Mouse (Mus musculus) liver, embryonic 14.5 days (tissue): ENCODE measurements around the gene Pim1. TPM values are rescaled to one million over a fixed set of nuclear protein-coding genes. Genes with fewer than 3 reads are reported as not detected.
A peak's percentile ranks its signal among the peaks of the same experiment; 100 is the strongest.
"Not testable (repeated sequence)": the region's sequence is repeated elsewhere in the genome, so short reads cannot be mapped to it uniquely, and the experiment has no call there.

Experiments used
- ATAC-seq: fragments of 200-750 bp; cut with Nextera tagmentation; 2 replicates; pipeline ENCODE4 v1.8.0; 2017; ENCODE audit warnings: moderate number of reproducible peaks, mild to moderate bottlenecking, moderate library complexity; ENCODE audit not compliant: insufficient read depth
- DNase-seq, 3 experiments: peaks; one replicate each; pipeline ENCODE4 v3.0.0-alpha.2; 2012 to 2013; ENCODE audit warnings: low read depth in 3 of 3, low spot score in 3 of 3
- H3K27ac ChIP-seq: fragments of 300-500 bp; sonication (generic); 2 replicates; pipeline ENCODE4 v1.5.1; 2014; ENCODE audit warnings: moderate library complexity, mild to moderate bottlenecking, control low read depth, inconsistent platforms
- H3K27me3 ChIP-seq: fragments of 300-500 bp; sonication (generic); 2 replicates; pipeline ENCODE4 v1.6.1; 2014; ENCODE audit warnings: mild to moderate bottlenecking, low read length, moderate library complexity; ENCODE audit not compliant: control insufficient read depth, insufficient read depth
- H3K36me3 ChIP-seq: fragments of 300-500 bp; sonication (generic); replicated peaks from 2 replicates; pipeline ENCODE4 v1.6.1; 2014; ENCODE audit warnings: low read depth; ENCODE audit not compliant: control insufficient read depth, insufficient read depth
- H3K4me1 ChIP-seq, 2 experiments: fragments of 200-500 bp in 1 of 2; fragments of 300-500 bp in 1 of 2; sonication (generic) in 1 of 2; replicated peaks; 2 replicates each; pipeline ENCODE4 v1.6.1; 2012 to 2014; ENCODE audit warnings: antibody characterized with exemption in 1 of 2, inconsistent platforms in 1 of 2, low read length in 1 of 2; ENCODE audit not compliant: control insufficient read depth in 2 of 2, insufficient read depth in 2 of 2
- H3K4me2 ChIP-seq: fragments of 300-500 bp; sonication (generic); 2 replicates; pipeline ENCODE4 v1.6.1; 2014; ENCODE audit warnings: low read depth, mild to moderate bottlenecking, control low read depth, moderate library complexity
- H3K4me3 ChIP-seq, 2 experiments: fragments of 200-500 bp in 1 of 2; fragments of 300-500 bp in 1 of 2; sonication (generic) in 1 of 2; 2 replicates each; pipeline ENCODE4 v1.5.1; 2012 to 2014; ENCODE audit warnings: low read depth in 2 of 2, low read length in 2 of 2, mild to moderate bottlenecking in 2 of 2, control low read depth in 1 of 2, inconsistent platforms in 1 of 2, moderate library complexity in 1 of 2; ENCODE audit not compliant: insufficient read depth in 1 of 2
- H3K9ac ChIP-seq: fragments of 300-500 bp; sonication (generic); replicated peaks from 2 replicates; pipeline ENCODE4 v1.6.1; 2014; ENCODE audit warnings: mild to moderate bottlenecking, control low read depth, moderate library complexity
- H3K9me3 ChIP-seq: fragments of 300-500 bp; sonication (generic); 2 replicates; pipeline ENCODE4 v1.6.1; 2016; ENCODE audit warnings: low read length, mixed read lengths; ENCODE audit not compliant: control insufficient read depth
- CTCF ChIP-seq: IDR thresholded peaks from 2 replicates; pipeline ENCODE4 v1.5.1; 2016; ENCODE audit warnings: antibody characterized with exemption, low read depth, control low read depth
- EP300 ChIP-seq: IDR thresholded peaks from 2 replicates; pipeline ENCODE4 v1.6.1; 2016; ENCODE audit warnings: antibody characterized with exemption, low read depth
- WGBS: fragments of 180-500 bp; shearing (Covaris S2); extraction: QIAGEN DNeasy Blood & Tissue Kit; methylation state at CpG from one replicate; pipeline ENCODE4 v1.1.7; 2014; ENCODE audit not compliant: insufficient replicate concordance; 5-methylcytosine and 5-hydroxymethylcytosine counted together
- polyA plus RNA-seq, 2 experiments: library from polyadenylated mRNA; depleted of rRNA in 1 of 2; stranded (reverse) in 1 of 2; unstranded in 1 of 2; fragments of >200 nt; fragmentation: Nextera tagmentation in 1 of 2; extraction: Ambion mirVana in 1 of 2; gene quantifications; 2 replicates each; pipeline versions ENCODE4 v1.2.1 to v1.2.3; 2012 to 2014

Pim1 gene
- polyA plus RNA-seq, 2 experiments, result 61.4 to 69.9 TPM

DNA sequence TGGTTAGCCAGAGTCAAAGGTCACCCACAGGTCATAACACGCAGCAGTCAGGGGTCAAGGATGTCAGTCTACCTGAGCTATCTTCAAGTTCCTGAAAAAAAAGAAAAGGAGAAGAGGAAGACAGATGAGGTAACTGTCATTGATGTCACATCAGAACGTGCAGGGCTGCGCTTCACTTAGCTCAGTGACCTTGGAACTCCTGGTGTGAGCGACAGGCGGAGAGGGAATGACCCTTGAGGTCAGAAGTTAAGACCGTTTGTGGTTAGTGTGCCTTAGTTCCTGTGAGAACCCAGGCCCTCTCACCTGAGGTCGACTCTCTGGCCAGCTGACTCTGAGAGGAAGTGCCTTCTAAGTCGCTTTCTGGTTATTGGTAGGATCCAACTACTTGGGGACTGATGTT, 20.1 kb downstream of the Pim1 start:
- ATAC-seq (no peak), DNase-seq (no peak)
- peak overlapping the region; percentile 47 for H3K9ac ChIP-seq
- no peaks in the 10 kb centered on the region for H3K9me3 ChIP-seq
- no peaks in the 10 kb centered on the region for H3K36me3 ChIP-seq
- peaks cover 32 to 55% of the 10 kb centered on the region in 2 experiments for H3K4me1 ChIP-seq
- TF ChIP-seq EP300 (no peak), CTCF (no peak)
- H3K4me2 ChIP-seq, result no peak overlapping the region
- no peaks in the 10 kb centered on the region for H3K27me3 ChIP-seq
- WGBS, result 46% methylated on average over 8 of the region's 8 CpGs
- H3K27ac ChIP-seq, result peak overlapping the region; percentile 86
- no peak overlapping the region for H3K4me3 ChIP-seq

DNA sequence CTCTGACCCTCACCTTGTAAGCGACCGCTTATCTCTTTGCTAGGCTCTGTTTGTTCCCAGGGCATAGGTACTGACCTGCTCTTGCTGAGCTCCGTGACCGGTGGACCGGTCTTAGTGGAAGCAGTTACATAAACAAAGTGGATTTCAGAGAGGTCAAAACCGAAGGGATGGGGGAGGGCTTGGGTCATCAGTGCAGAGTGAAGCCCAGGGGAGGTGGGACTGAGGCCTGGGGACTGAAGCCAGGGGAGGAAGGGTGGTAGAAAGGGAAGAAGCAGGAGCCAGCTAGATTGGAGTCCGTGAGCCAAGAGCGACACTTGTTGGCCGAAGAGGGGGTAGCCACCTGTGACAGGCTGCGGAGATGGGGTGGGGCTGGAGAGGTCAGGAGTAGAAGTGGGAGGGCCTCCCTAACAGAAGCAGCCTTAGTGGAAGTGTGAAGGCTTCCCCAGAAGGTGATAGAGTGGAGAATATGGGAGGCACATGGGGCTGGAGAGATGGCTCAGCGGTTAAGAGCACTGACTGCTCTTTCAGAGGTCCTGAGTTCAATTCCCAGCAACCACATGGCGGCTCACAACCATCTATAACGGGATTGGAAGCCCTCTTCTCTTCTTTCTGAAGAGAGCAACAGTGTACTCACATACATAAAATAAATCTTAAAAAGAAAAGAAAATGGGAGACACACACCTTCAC, 22.6 kb downstream of the Pim1 start:
- DNase-seq (peak in 1 of 3 experiments; percentile 88), ATAC-seq (peak; percentile 80)
- no peak overlapping the region for H3K4me3 ChIP-seq
- H3K36me3 ChIP-seq, result no peaks in the 10 kb centered on the region
- 27% methylated on average over 13 of the region's 13 CpGs for WGBS
- TF ChIP-seq CTCF (peak; percentile 98), EP300 (peak; percentile 57)
- H3K27me3 ChIP-seq, result no peaks in the 10 kb centered on the region
- peak overlapping the region; percentile 41; the same call in 1 of the 2 replicates for H3K9ac ChIP-seq
- peak overlapping the region; percentile 57 for H3K27ac ChIP-seq
- H3K4me2 ChIP-seq, result peak overlapping the region; percentile 23
- no peaks in the 10 kb centered on the region for H3K9me3 ChIP-seq
- H3K4me1 ChIP-seq, result peaks cover 32 to 49% of the 10 kb centered on the region in 2 experiments

DNA sequence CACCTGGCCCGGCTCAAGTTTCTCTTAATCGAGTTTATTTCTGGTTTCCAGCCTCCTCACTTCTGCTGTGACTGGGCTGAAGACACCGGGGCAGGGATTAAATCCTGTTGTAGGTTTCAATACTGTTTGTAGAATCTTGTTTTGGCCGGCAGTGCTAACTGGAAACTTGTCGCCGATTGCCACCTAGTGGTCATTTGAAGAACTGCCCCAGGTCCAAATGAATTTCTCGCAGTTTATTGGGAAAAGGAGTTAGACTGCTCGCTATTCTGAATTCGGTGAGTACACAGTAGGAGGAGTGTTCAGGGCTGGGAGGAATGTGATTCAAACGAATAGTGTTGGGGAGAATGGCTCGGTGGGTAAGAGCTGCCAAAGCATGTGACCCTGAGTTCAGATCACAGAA, 23.9 kb downstream of the Pim1 start:
- Histone ChIP-seq H3K4me2 (no peak overlapping the region), H3K27me3 (no peaks in the 10 kb centered on the region), H3K4me3 (no peak overlapping the region), H3K4me1 (peaks cover 22 to 37% of the 10 kb centered on the region in 2 experiments), H3K9me3 (no peaks in the 10 kb centered on the region), H3K27ac (no peak overlapping the region), H3K36me3 (no peaks in the 10 kb centered on the region), H3K9ac (no peak overlapping the region)
- DNase-seq (peak in 1 of 3 experiments; percentile 60), ATAC-seq (no peak)
- no peak for TF ChIP-seq EP300
- peak; percentile 94 for TF ChIP-seq CTCF
- WGBS, result 2% methylated on average over 11 of the region's 11 CpGs

DNA sequence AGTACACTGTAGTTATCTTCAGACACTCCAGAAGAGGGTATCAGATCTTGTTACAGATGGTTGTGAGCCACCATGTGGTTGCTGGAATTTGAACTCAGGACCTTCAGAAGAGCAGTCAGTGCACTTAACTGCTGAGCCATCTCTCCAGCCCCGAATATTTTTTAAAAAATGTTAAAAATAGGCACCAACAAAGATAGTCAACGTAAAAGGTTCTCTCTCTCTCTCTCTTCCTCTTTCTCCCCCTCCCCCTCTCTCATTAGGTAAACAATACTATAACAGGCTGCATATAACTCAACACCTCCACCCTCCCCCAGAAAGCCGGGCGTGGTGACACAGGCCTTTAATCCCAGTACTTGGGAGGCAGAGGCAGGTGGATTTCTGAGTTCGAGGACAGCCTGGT, 28.1 kb downstream of the Pim1 start:
- not testable (repeated sequence) for DNase-seq, H3K4me2 ChIP-seq, H3K9me3 ChIP-seq, ATAC-seq, H3K9ac ChIP-seq, H3K4me3 ChIP-seq, H3K27ac ChIP-seq, H3K4me1 ChIP-seq, H3K27me3 ChIP-seq, H3K36me3 ChIP-seq
- WGBS, result 53% methylated on average over 5 of the region's 5 CpGs

DNA sequence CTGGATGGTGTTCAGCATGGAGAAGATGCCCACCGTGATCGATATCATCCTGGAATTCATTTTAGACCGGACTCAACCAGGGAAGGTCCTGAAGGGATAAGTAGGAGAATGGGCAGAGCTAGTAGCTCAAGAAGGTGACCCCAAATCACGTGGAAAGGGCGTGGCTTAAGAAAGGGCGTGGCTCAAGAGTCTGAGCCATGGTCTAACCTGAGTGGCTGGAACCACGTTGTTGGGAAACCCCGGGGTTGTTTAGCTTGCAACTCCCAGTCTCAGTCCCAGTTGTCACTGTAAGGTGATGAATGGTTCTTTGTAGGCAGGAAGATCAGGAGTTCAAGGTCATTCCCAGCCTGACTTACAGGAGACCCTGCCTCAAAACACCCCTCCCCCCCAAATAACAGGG, 29.2 kb downstream of the Pim1 start:
- 55% methylated on average over 8 of the region's 8 CpGs for WGBS
- Histone ChIP-seq H3K4me1 (no peaks in the 10 kb centered on the region), H3K4me3 (no peak overlapping the region), H3K4me2 (no peak overlapping the region), H3K27me3 (no peaks in the 10 kb centered on the region), H3K27ac (no peak overlapping the region), H3K36me3 (no peaks in the 10 kb centered on the region), H3K9me3 (no peaks in the 10 kb centered on the region), H3K9ac (no peak overlapping the region)
- DNase-seq (no peak), ATAC-seq (no peak)
- TF ChIP-seq CTCF (no peak), EP300 (no peak)
